Mouse (Mus musculus): ENCODE data around the gene Ube2cbp. TPM values are rescaled to one million over a fixed set of nuclear protein-coding genes. Genes with fewer than 3 reads are reported as not detected.

Gene Ube2cbp
- polyA plus RNA-seq, 1 experiment from 2014 or later, result 1.4 TPM

DNA sequence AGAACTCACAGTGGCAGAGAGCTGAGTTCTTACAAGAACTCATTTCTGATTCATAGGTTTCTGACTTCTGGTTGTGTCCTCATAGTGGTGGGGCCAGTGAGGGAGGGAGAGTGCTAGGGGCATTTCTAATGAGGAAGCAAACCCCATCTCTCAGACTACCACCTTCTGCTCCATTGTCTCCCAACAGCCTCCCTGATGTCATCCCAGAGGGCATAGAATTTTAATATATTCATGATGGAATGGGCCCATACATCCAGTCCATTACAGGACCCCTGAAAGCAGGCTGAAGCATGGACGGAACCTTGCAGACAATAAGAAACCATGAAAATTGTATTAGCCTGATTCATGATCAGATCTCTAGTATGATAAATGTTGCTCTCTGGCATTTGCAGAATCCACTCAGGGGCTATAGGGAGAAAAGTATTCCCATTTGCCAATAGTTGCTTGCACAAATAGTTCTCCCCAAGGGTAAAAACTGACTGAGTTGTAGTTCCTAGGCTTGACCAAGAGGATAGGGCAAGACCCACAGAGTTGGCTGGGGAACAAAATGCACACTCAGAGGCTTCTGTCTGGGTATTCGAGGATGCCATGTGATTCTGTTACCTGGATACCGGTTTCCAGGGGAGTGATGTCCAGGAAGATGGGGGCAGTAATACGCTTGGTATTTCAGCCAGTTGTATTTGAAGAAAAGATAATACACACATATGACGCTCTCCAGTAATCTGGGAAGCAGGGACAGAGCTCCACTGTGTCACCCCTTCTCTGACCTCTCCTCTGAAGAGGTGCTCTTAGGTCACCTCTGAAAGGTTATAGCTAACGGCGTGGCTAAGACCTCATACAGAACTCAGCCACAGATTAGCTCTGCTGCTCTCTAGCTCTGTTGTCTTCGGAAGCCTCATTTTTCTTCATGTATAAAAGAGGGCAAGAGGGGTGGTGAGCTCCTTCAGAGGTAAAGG, 167.8 kb downstream of the Ube2cbp start:
- DNase-seq (ENCODE audit: low spot score) (no peak), ATAC-seq (no peak)
- no peak overlapping the region for H3K4me3 ChIP-seq (ENCODE audit: low read depth, low read length)
- no peak overlapping the region for H3K27ac ChIP-seq (ENCODE audit: low read length)
- 69% methylated on average over 8 of the region's 8 CpGs for WGBS
- H3K4me2 ChIP-seq (replicated peaks; ENCODE audit: low read depth, low read length), result no peak overlapping the region
- TF ChIP-seq EP300 (IDR thresholded peaks at IDR 0.05) (no peak), CTCF (IDR thresholded peaks at IDR 0.05) (no peak)
- no peaks in the 10 kb centered on the region for H3K27me3 ChIP-seq (replicated peaks; ENCODE audit: insufficient read depth, low read length)
- H3K36me3 ChIP-seq (ENCODE audit: insufficient read depth, low read length), result no peaks in the 10 kb centered on the region
- H3K9me3 ChIP-seq (ENCODE audit: low read length), result no peaks in the 10 kb centered on the region
- H3K9ac ChIP-seq (replicated peaks; ENCODE audit: low read depth), result no peak overlapping the region
- no peaks in the 10 kb centered on the region for H3K4me1 ChIP-seq (ENCODE audit: insufficient read depth, low read depth, low read length)

DNA sequence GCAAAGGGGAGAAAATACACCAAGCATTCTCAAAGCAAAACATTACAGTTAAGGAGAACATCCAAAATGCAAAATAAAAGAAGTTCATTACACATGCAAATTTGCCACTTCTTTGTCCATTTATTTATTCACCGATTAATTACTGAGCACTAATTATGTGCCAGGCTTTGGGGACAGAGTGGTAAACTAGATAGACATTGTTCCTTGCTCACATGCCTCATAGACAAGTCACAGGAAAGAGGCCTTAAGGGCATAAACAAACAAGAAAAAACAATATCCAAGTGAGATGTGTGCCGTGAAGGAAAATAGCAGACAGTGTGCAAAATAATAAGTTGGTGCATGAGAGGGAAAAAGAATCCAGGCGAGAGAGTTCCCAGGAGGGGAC, 177.2 kb downstream of the Ube2cbp start:
- Histone ChIP-seq H3K9me3 (ENCODE audit: low read length) (no peaks in the 10 kb centered on the region; the same call in 1 of the 2 replicates), H3K9ac (replicated peaks; ENCODE audit: low read depth) (no peak overlapping the region), H3K4me3 (ENCODE audit: low read depth, low read length) (no peak overlapping the region), H3K4me2 (replicated peaks; ENCODE audit: low read depth, low read length) (no peak overlapping the region), H3K4me1 (ENCODE audit: insufficient read depth, low read depth, low read length) (no peaks in the 10 kb centered on the region), H3K27ac (ENCODE audit: low read length) (no peak overlapping the region), H3K27me3 (replicated peaks; ENCODE audit: insufficient read depth, low read length) (no peaks in the 10 kb centered on the region), H3K36me3 (ENCODE audit: insufficient read depth, low read length) (no peaks in the 10 kb centered on the region)
- no peak for DNase-seq (ENCODE audit: low spot score)
- WGBS, result 64% methylated on average over 3 of the region's 3 CpGs
- ATAC-seq, result no peak
- TF ChIP-seq EP300 (IDR thresholded peaks at IDR 0.05) (no peak), CTCF (IDR thresholded peaks at IDR 0.05) (no peak)

DNA sequence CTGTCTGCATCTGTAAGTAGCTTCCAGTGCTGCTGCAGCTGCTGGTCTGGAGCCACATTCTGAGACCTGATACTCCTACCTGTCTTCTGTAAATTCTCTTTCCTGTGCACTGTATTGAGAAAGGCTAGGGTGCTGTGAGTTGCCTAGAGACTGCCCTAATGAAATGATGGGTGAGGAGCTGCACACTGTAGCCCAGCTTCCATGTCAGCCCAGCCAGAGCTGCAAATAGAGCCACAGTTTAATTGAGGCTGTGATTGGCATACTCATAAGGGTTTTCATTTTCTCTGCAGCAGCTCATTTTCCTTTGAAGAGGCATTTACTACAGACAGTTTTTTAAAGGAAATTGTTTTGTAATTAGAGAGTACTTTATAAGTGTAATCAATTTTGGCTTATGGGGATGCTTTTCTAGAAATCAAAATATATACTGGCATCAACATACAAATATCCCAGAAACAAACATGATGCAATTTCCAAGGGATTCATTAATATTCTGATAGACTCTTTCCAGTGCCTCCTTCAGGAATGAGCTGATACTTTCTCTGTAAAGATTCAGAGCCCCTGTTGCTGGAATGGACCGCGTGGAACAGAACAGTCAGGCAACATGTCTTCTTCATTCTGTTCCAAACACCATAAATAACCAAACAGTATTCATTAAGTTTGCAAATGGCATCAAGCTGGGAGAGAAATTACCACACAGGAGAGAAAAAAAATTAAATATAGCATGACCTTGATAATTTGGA, 177.8 kb downstream of the Ube2cbp start:
- DNase-seq (ENCODE audit: low spot score), result no peak
- H3K4me1 ChIP-seq (ENCODE audit: insufficient read depth, low read depth, low read length), result no peaks in the 10 kb centered on the region
- ATAC-seq, result no peak
- TF ChIP-seq CTCF (IDR thresholded peaks at IDR 0.05), result no peak
- TF ChIP-seq EP300 (IDR thresholded peaks at IDR 0.05), result no peak
- no peak overlapping the region for H3K27ac ChIP-seq (ENCODE audit: low read length)
- no peak overlapping the region for H3K4me2 ChIP-seq (replicated peaks; ENCODE audit: low read depth, low read length)
- 91% methylated on average over 2 of the region's 2 CpGs for WGBS
- no peaks in the 10 kb centered on the region for H3K27me3 ChIP-seq (replicated peaks; ENCODE audit: insufficient read depth, low read length)
- no peak overlapping the region for H3K4me3 ChIP-seq (ENCODE audit: low read depth, low read length)
- H3K9ac ChIP-seq (replicated peaks; ENCODE audit: low read depth), result no peak overlapping the region
- no peaks in the 10 kb centered on the region for H3K36me3 ChIP-seq (ENCODE audit: insufficient read depth, low read length)
- no peaks in the 10 kb centered on the region; the same call in 1 of the 2 replicates for H3K9me3 ChIP-seq (ENCODE audit: low read length)

DNA sequence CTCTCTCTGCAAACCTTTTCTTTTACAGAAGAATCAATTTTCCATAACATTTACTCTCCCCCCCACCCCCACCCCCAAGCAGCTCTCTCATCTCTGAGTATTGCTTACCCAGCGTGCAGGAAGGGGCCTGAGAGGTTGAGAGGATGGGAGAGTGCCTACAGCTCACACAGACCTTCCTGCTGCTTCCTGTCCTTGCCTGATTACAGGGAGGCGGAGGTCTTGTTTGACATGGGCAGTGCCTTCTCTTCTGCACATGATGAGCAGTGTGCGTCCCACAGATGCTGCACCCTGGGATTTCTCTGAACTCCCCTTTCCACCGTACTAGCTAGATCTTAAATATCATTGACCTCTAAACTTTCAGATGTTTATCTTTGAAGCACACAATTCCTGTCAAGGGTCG, 182.2 kb downstream of the Ube2cbp start:
- Histone ChIP-seq H3K27ac (ENCODE audit: low read length) (no peak overlapping the region), H3K4me2 (replicated peaks; ENCODE audit: low read depth, low read length) (no peak overlapping the region), H3K27me3 (replicated peaks; ENCODE audit: insufficient read depth, low read length) (no peaks in the 10 kb centered on the region), H3K4me1 (ENCODE audit: insufficient read depth, low read depth, low read length) (no peaks in the 10 kb centered on the region), H3K9ac (replicated peaks; ENCODE audit: low read depth) (no peak overlapping the region), H3K4me3 (ENCODE audit: low read depth, low read length) (no peak overlapping the region), H3K9me3 (ENCODE audit: low read length) (no peaks in the 10 kb centered on the region; the same call in 1 of the 2 replicates), H3K36me3 (ENCODE audit: insufficient read depth, low read length) (no peaks in the 10 kb centered on the region)
- no peak for ATAC-seq
- TF ChIP-seq EP300 (IDR thresholded peaks at IDR 0.05) (no peak), CTCF (IDR thresholded peaks at IDR 0.05) (no peak)
- WGBS, result 27% methylated on average over 5 of the region's 5 CpGs
- no peak for DNase-seq (ENCODE audit: low spot score)

DNA sequence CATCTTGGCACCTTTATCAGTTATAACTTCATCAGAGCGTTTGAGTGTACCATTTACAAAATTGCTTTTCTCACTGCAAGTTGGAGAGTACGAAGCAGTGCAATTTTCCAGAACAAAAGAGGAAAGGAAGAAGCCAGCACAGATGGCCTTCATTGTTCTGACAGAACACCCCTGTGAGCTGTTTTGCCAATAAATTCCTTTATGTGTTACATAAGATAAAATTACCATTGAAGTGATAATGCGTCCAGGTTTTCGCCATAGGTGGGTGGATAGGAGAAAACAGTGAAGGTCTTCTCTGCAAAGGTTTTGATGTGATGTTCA, 183.6 kb downstream of the Ube2cbp start:
- no peak for ATAC-seq
- H3K4me1 ChIP-seq (ENCODE audit: insufficient read depth, low read depth, low read length), result no peaks in the 10 kb centered on the region
- no peak overlapping the region for H3K4me2 ChIP-seq (replicated peaks; ENCODE audit: low read depth, low read length)
- TF ChIP-seq EP300 (IDR thresholded peaks at IDR 0.05) (no peak), CTCF (IDR thresholded peaks at IDR 0.05) (no peak)
- no peaks in the 10 kb centered on the region for H3K27me3 ChIP-seq (replicated peaks; ENCODE audit: insufficient read depth, low read length)
- H3K9me3 ChIP-seq (ENCODE audit: low read length), result no peaks in the 10 kb centered on the region; the same call in 1 of the 2 replicates
- DNase-seq (ENCODE audit: low spot score), result no peak
- H3K27ac ChIP-seq (ENCODE audit: low read length), result no peak overlapping the region
- 50% methylated on average over 4 of the region's 4 CpGs for WGBS
- no peaks in the 10 kb centered on the region for H3K36me3 ChIP-seq (ENCODE audit: insufficient read depth, low read length)
- H3K9ac ChIP-seq (replicated peaks; ENCODE audit: low read depth), result no peak overlapping the region
- no peak overlapping the region for H3K4me3 ChIP-seq (ENCODE audit: low read depth, low read length)

DNA sequence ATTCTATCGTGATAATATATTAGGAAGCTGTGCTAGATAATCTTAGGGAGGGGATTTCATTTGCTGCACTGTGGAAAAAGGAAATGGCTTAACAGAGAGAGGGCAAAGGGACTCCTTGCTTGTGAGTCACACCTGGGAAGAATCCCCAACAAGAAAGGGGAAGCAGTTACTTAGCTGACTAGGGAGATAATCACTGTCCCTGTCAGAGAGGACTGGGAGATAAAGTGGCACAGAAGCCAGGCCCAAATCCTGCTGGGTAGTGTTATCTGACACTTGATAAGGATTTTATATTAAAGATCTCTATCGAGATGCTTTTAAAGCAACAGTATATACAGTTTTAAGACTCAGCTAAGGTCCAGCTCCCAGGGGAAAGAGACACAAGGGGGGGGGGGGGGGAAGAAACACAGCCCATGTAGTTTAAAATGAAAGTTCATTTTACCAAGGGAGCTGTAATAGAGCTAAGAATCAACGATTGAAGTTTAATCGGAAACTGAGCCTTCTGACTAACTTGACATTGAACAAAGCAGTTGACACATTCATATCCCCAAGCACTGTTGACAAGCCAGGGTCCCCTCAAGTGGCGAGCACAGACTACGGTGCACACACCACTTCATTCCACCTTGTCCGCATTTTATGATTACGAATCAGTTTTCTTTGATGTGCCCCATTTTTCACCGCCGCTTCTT, 184.1 kb downstream of the Ube2cbp start:
- ATAC-seq, result no peak
- whole genome bisulfite sequencing, result 56% methylated on average over 10 of the region's 10 CpGs
- H3K4me2 ChIP-seq (replicated peaks; ENCODE audit: low read depth, low read length), result no peak overlapping the region

More for the DNA sequence above, 184.1 kb downstream of the Ube2cbp start:
- TF ChIP-seq CTCF (IDR thresholded peaks at IDR 0.05) (no peak), EP300 (IDR thresholded peaks at IDR 0.05) (no peak)
- Histone ChIP-seq H3K4me1 (ENCODE audit: insufficient read depth, low read depth, low read length) (no peaks in the 10 kb centered on the region), H3K27ac (ENCODE audit: low read length) (no peak overlapping the region), H3K36me3 (ENCODE audit: insufficient read depth, low read length) (no peaks in the 10 kb centered on the region), H3K9me3 (ENCODE audit: low read length) (no peaks in the 10 kb centered on the region; the same call in 1 of the 2 replicates), H3K9ac (replicated peaks; ENCODE audit: low read depth) (no peak overlapping the region), H3K4me3 (ENCODE audit: low read depth, low read length) (no peak overlapping the region), H3K27me3 (replicated peaks; ENCODE audit: insufficient read depth, low read length) (no peaks in the 10 kb centered on the region)
- no peak for DNase-seq (ENCODE audit: low spot score)
